Mouse (Mus musculus) limb, embryonic 11.5 days (tissue): Measurements from ENCODE around the gene Enc1. TPM values are rescaled to one million over a fixed set of nuclear protein-coding genes. Genes with fewer than 3 reads are reported as not detected.

Experiments used
- ATAC-seq: fragments of 200-750 bp; cut with Nextera tagmentation; 2 replicates; pipeline ENCODE4 v1.8.0; 2017; ENCODE audit warnings: low read depth; ENCODE audit not compliant: insufficient number of reproducible peaks, low FRiP score, low TSS enrichment
- DNase-seq: peaks from one replicate; pipeline ENCODE4 v3.0.0-alpha.2; 2015; ENCODE audit warnings: low spot score
- H3K27ac ChIP-seq: fragments of 300-500 bp; sonication (generic); replicated peaks from 2 replicates; pipeline ENCODE4 v1.5.1; 2014; ENCODE audit warnings: low read depth, mild to moderate bottlenecking, low read length
- H3K27me3 ChIP-seq: fragments of 300-500 bp; sonication (generic); 2 replicates; pipeline ENCODE4 v1.6.1; 2014; ENCODE audit warnings: mild to moderate bottlenecking, low read length, mixed read lengths; ENCODE audit not compliant: control insufficient read depth, insufficient read depth
- H3K36me3 ChIP-seq: fragments of 300-500 bp; sonication (generic); 2 replicates; pipeline ENCODE4 v1.6.1; 2014; ENCODE audit warnings: mild to moderate bottlenecking, low read length, moderate library complexity, mixed read lengths; ENCODE audit not compliant: control insufficient read depth, insufficient read depth
- H3K4me1 ChIP-seq: fragments of 300-500 bp; sonication (generic); 2 replicates; pipeline ENCODE4 v1.6.1; 2014; ENCODE audit warnings: low read length, mixed read lengths; ENCODE audit not compliant: control insufficient read depth, insufficient read depth
- H3K4me2 ChIP-seq: fragments of 300-500 bp; sonication (generic); 2 replicates; pipeline ENCODE4 v1.6.1; 2014; ENCODE audit warnings: low read depth, mild to moderate bottlenecking, moderate library complexity; ENCODE audit not compliant: severe bottlenecking
- H3K4me3 ChIP-seq: fragments of 300-500 bp; sonication (generic); 2 replicates; pipeline ENCODE4 v1.5.1; 2014; ENCODE audit warnings: low read depth, low read length
- H3K9ac ChIP-seq: fragments of 300-500 bp; sonication (generic); 2 replicates; pipeline ENCODE4 v1.6.1; 2014; ENCODE audit warnings: mild to moderate bottlenecking, low read length
- H3K9me3 ChIP-seq: fragments of 300-500 bp; sonication (generic); 2 replicates; pipeline ENCODE4 v1.6.1; 2016; ENCODE audit warnings: low read length; ENCODE audit not compliant: control insufficient read depth
- WGBS: fragments of 180-500 bp; shearing (Covaris S2); extraction: QIAGEN DNeasy Blood & Tissue Kit; methylation state at CpG from one replicate; pipeline ENCODE4 v1.1.7; 2014; 5-methylcytosine and 5-hydroxymethylcytosine counted together
- polyA plus RNA-seq: library from polyadenylated mRNA; unstranded; fragments of >200 nt; fragmentation: Nextera tagmentation; extraction: Ambion mirVana; gene quantifications from 2 replicates; pipeline ENCODE4 v1.2.1, GENCODE M21; 2014

Gene Enc1
- polyA plus RNA-seq, 1 experiment from 2014 or later: 7.3 TPM

GRCm38 (mm10) chr13:97250148-97250547, 9.2 kb downstream of the Enc1 start:
- DNase-seq (no peak), ATAC-seq (no peak)
- H3K4me2 ChIP-seq: no peak overlapping the region
- H3K4me3 ChIP-seq: no peak overlapping the region
- H3K9ac ChIP-seq: no peak overlapping the region
- H3K27ac ChIP-seq: no peak overlapping the region
- H3K27me3 ChIP-seq: no peaks in the 10 kb centered on the region
- H3K9me3 ChIP-seq: no peaks in the 10 kb centered on the region
- peaks cover 21% of the 10 kb centered on the region; the same call in 1 of the 2 replicates for H3K4me1 ChIP-seq
- WGBS: 84% methylated on average over 5 of the region's 5 CpGs
- peaks cover 19% of the 10 kb centered on the region for H3K36me3 ChIP-seq

- H3K27me3 ChIP-seq: no peaks in the 10 kb centered on the region
- H3K4me3 ChIP-seq: no peak overlapping the region
- ATAC-seq (no peak), DNase-seq (no peak)
- no peak overlapping the region for H3K9ac ChIP-seq
- peaks cover 21% of the 10 kb centered on the region; the same call in 1 of the 2 replicates for H3K4me1 ChIP-seq
- H3K9me3 ChIP-seq: no peaks in the 10 kb centered on the region
- WGBS: 83% methylated on average over 20 of the region's 20 CpGs
- no peak overlapping the region for H3K27ac ChIP-seq
- peaks cover 14% of the 10 kb centered on the region for H3K36me3 ChIP-seq
- no peak overlapping the region for H3K4me2 ChIP-seq
These were observed 9.9 kb downstream of the Enc1 start for GRCm38 (mm10) chr13:97250551-97251380.

GRCm38 (mm10) chr13:97251736-97252135, 10.8 kb downstream of the Enc1 start:
- Histone ChIP-seq H3K4me1 (peaks cover 17% of the 10 kb centered on the region; the same call in 1 of the 2 replicates), H3K27me3 (no peaks in the 10 kb centered on the region), H3K9me3 (no peaks in the 10 kb centered on the region), H3K27ac (no peak overlapping the region), H3K4me2 (no peak overlapping the region), H3K9ac (no peak overlapping the region), H3K36me3 (peaks cover 5% of the 10 kb centered on the region; the same call in 1 of the 2 replicates), H3K4me3 (no peak overlapping the region)
- no peak for DNase-seq
- 83% methylated on average over 7 of the region's 7 CpGs for WGBS
- ATAC-seq: no peak

- Histone ChIP-seq H3K27ac (no peak overlapping the region), H3K4me1 (peaks cover 20% of the 10 kb centered on the region; the same call in 1 of the 2 replicates), H3K9ac (no peak overlapping the region), H3K4me3 (no peak overlapping the region), H3K36me3 (peaks cover 3% of the 10 kb centered on the region; the same call in 1 of the 2 replicates), H3K4me2 (no peak overlapping the region), H3K9me3 (no peaks in the 10 kb centered on the region), H3K27me3 (no peaks in the 10 kb centered on the region)
- DNase-seq (no peak), ATAC-seq (no peak)
- 76% methylated on average over 7 of the region's 7 CpGs for WGBS
These were observed 11.6 kb downstream of the Enc1 start for GRCm38 (mm10) chr13:97252469-97252868.

GRCm38 (mm10) chr13:97253418-97253981, 12.6 kb downstream of the Enc1 start:
- H3K4me1 ChIP-seq: peaks cover 14% of the 10 kb centered on the region; the same call in 1 of the 2 replicates
- no peaks in the 10 kb centered on the region for H3K27me3 ChIP-seq
- H3K4me2 ChIP-seq: no peak overlapping the region
- no peaks in the 10 kb centered on the region; the same call in 1 of the 2 replicates for H3K36me3 ChIP-seq
- WGBS: 73% methylated on average over 6 of the region's 6 CpGs
- H3K27ac ChIP-seq: no peak overlapping the region
- H3K4me3 ChIP-seq: no peak overlapping the region
- DNase-seq (no peak), ATAC-seq (no peak)
- H3K9ac ChIP-seq: no peak overlapping the region
- H3K9me3 ChIP-seq: no peaks in the 10 kb centered on the region

GRCm38 (mm10) chr13:97253994-97254393, 13.1 kb downstream of the Enc1 start:
- no peak for ATAC-seq
- peaks cover 9% of the 10 kb centered on the region; the same call in 1 of the 2 replicates for H3K4me1 ChIP-seq
- 93% methylated on average over 5 of the region's 5 CpGs for WGBS

GRCm38 (mm10) chr13:97254564-97255164, 13.8 kb downstream of the Enc1 start:
- Histone ChIP-seq H3K36me3 (no peaks in the 10 kb centered on the region; the same call in 1 of the 2 replicates), H3K9ac (no peak overlapping the region), H3K4me3 (no peak overlapping the region), H3K27ac (no peak overlapping the region), H3K4me1 (peaks cover 6% of the 10 kb centered on the region; the same call in 1 of the 2 replicates), H3K27me3 (no peaks in the 10 kb centered on the region), H3K4me2 (no peak overlapping the region), H3K9me3 (no peaks in the 10 kb centered on the region)
- WGBS: 83% methylated on average over 10 of the region's 10 CpGs
- ATAC-seq (no peak), DNase-seq (no peak)

More at GRCm38 (mm10) chr13:97253994-97254393, 13.1 kb downstream of the Enc1 start:
- Histone ChIP-seq H3K4me2 (no peak overlapping the region), H3K27ac (no peak overlapping the region), H3K9me3 (no peaks in the 10 kb centered on the region), H3K27me3 (no peaks in the 10 kb centered on the region), H3K36me3 (no peaks in the 10 kb centered on the region; the same call in 1 of the 2 replicates), H3K4me3 (no peak overlapping the region), H3K9ac (no peak overlapping the region)
- DNase-seq: no peak
